Mouse (Mus musculus): ENCODE measurements around the gene Mamdc2. TPM values are rescaled to one million over a fixed set of nuclear protein-coding genes. Genes with fewer than 3 reads are reported as not detected.
A peak's percentile ranks its signal among the peaks of the same experiment; 100 is the strongest.
"Not testable (repeated sequence)": the region's sequence is repeated elsewhere in the genome, so short reads cannot be mapped to it uniquely, and the experiment has no call there.

Gene Mamdc2
- polyA plus RNA-seq, 1 experiment from 2014 or later: 0.89 TPM

DNA sequence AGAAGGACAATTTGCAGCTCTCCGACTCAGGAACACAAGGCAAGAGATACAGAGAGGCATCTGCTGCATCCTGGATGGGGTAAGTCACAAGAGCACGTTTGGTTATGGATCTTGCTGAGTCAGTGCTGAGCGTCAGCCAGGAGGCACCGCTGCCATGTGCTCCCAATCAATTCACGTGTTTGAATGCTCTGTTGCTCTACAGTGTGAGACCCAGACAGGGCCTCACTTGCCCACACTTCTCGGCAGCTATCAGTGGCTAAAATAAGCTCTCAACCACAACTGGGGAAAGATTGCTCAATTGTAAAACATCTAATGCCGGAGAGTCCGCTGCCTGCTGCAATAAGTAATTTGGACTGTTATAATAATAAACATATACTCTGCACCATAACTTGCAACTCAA, 41.5 kb upstream of the Mamdc2 start:
- H3K4me3 ChIP-seq (ENCODE audit: low read depth, low read length): no peak overlapping the region
- H3K9ac ChIP-seq (replicated peaks): no peak overlapping the region
- H3K36me3 ChIP-seq (replicated peaks; ENCODE audit: insufficient read depth, low read length): no peaks in the 10 kb centered on the region
- H3K27ac ChIP-seq (ENCODE audit: low read depth): no peak overlapping the region
- H3K4me1 ChIP-seq (ENCODE audit: insufficient read depth): no peaks in the 10 kb centered on the region
- 15% methylated on average over 8 of the region's 8 CpGs for WGBS (ENCODE audit: insufficient replicate concordance)
- TF ChIP-seq EP300 (IDR thresholded peaks at IDR 0.05; ENCODE audit: low read depth) (no peak), CTCF (IDR thresholded peaks at IDR 0.05; ENCODE audit: low read depth) (no peak)
- no peaks in the 10 kb centered on the region for H3K9me3 ChIP-seq (ENCODE audit: low read length)
- DNase-seq (peak; percentile 16), ATAC-seq (no peak)
- no peak overlapping the region for H3K4me2 ChIP-seq (ENCODE audit: low read depth, low read length)
- no peaks in the 10 kb centered on the region for H3K27me3 ChIP-seq (ENCODE audit: insufficient read depth, low read length)

GRCm38 (mm10) chr19:23487421-23487820, 39.2 kb upstream of the Mamdc2 start:
- H3K9ac ChIP-seq (replicated peaks): no peak overlapping the region
- no peak for DNase-seq
- no peak for ATAC-seq
- H3K27ac ChIP-seq (ENCODE audit: low read depth): no peak overlapping the region
- no peaks in the 10 kb centered on the region for H3K9me3 ChIP-seq (ENCODE audit: low read length)
- H3K27me3 ChIP-seq (ENCODE audit: insufficient read depth, low read length): no peaks in the 10 kb centered on the region
- no peaks in the 10 kb centered on the region for H3K4me1 ChIP-seq (ENCODE audit: insufficient read depth)
- H3K4me2 ChIP-seq (ENCODE audit: low read depth, low read length): no peak overlapping the region
- no peak for TF ChIP-seq EP300 (IDR thresholded peaks at IDR 0.05; ENCODE audit: low read depth)
- TF ChIP-seq CTCF (IDR thresholded peaks at IDR 0.05; ENCODE audit: low read depth): no peak
- 78% methylated on average over 1 of the region's 1 CpGs for WGBS (ENCODE audit: insufficient replicate concordance)
- H3K4me3 ChIP-seq (ENCODE audit: low read depth, low read length): no peak overlapping the region
- no peaks in the 10 kb centered on the region for H3K36me3 ChIP-seq (replicated peaks; ENCODE audit: insufficient read depth, low read length)

GRCm38 (mm10) chr19:23486631-23487270, 38.5 kb upstream of the Mamdc2 start:
- TF ChIP-seq EP300 (IDR thresholded peaks at IDR 0.05; ENCODE audit: low read depth) (no peak), CTCF (IDR thresholded peaks at IDR 0.05; ENCODE audit: low read depth) (no peak)
- 74% methylated on average over 6 of the region's 6 CpGs for WGBS (ENCODE audit: insufficient replicate concordance)
- no peak overlapping the region for H3K9ac ChIP-seq (replicated peaks)
- H3K4me3 ChIP-seq (ENCODE audit: low read depth, low read length): no peak overlapping the region
- H3K4me2 ChIP-seq (ENCODE audit: low read depth, low read length): no peak overlapping the region
- H3K9me3 ChIP-seq (ENCODE audit: low read length): no peaks in the 10 kb centered on the region
- H3K36me3 ChIP-seq (replicated peaks; ENCODE audit: insufficient read depth, low read length): no peaks in the 10 kb centered on the region
- H3K27me3 ChIP-seq (ENCODE audit: insufficient read depth, low read length): no peaks in the 10 kb centered on the region
- H3K4me1 ChIP-seq (ENCODE audit: insufficient read depth): no peaks in the 10 kb centered on the region
- DNase-seq (no peak), ATAC-seq (no peak)
- H3K27ac ChIP-seq (ENCODE audit: low read depth): no peak overlapping the region

DNA sequence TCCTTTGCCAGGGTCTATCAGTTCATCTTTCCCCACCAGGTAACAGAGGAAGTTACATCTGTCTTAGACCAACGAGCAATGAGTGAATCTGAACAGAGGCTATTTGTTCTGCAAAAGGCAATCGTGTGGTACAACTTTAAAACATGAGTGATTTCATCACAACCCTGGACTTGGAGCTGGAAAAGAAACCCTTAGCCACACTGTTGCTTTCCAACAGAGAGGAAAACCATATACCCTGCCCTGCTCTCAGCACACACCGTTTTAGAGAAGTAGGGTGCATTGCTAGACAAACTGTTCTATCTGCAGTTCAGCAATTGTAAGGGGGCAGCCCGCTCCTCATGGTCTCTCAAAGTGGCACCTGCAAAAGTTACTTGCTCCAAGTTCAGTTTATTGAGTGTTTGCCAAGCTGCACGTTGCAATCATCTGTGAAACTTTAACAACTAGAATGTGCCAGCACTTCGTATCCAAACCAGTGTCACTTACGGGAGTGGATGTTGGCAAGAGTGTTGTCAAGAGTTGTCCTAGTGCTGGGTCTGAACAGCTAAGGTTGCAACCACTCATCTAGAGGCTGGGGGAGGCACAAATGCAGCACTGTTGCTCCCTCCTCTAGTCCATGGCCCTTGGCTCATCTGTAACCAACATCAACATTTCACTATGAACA, 37.8 kb upstream of the Mamdc2 start:
- no peak overlapping the region for H3K4me3 ChIP-seq (ENCODE audit: low read depth, low read length)
- H3K36me3 ChIP-seq (replicated peaks; ENCODE audit: insufficient read depth, low read length): no peaks in the 10 kb centered on the region
- ATAC-seq (no peak), DNase-seq (no peak)
- H3K9ac ChIP-seq (replicated peaks): no peak overlapping the region
- H3K4me2 ChIP-seq (ENCODE audit: low read depth, low read length): no peak overlapping the region
- TF ChIP-seq CTCF (IDR thresholded peaks at IDR 0.05; ENCODE audit: low read depth): no peak
- TF ChIP-seq EP300 (IDR thresholded peaks at IDR 0.05; ENCODE audit: low read depth): no peak
- H3K27me3 ChIP-seq (ENCODE audit: insufficient read depth, low read length): no peaks in the 10 kb centered on the region
- 56% methylated on average over 7 of the region's 7 CpGs for WGBS (ENCODE audit: insufficient replicate concordance)
- H3K27ac ChIP-seq (ENCODE audit: low read depth): no peak overlapping the region
- no peaks in the 10 kb centered on the region for H3K4me1 ChIP-seq (ENCODE audit: insufficient read depth)
- H3K9me3 ChIP-seq (ENCODE audit: low read length): no peaks in the 10 kb centered on the region

DNA sequence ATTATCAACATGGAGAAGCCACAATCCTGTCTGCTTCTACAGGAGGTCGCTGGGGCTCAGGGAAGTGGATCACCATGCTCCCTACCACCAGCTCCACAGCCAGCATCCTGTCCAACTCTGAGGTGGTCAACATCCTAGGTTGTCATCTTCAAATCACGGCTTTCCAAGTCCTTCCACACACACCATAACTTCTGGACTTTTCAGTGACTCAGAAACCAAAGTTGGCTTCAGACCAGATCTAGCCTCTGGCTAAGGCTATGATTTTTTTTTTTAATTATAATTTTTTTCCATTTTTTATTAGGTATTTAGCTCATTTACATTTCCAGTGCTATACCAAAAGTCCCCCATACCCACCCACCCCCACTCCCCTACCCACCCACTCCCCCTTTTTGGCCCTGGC, 34.3 kb upstream of the Mamdc2 start:
- DNase-seq; H3K27ac ChIP-seq (ENCODE audit: low read depth); H3K27me3 ChIP-seq (ENCODE audit: insufficient read depth, low read length); H3K36me3 ChIP-seq (replicated peaks; ENCODE audit: insufficient read depth, low read length); H3K4me3 ChIP-seq (ENCODE audit: low read depth, low read length); H3K9ac ChIP-seq (replicated peaks); H3K9me3 ChIP-seq (ENCODE audit: low read length); H3K4me2 ChIP-seq (ENCODE audit: low read depth, low read length); ATAC-seq; H3K4me1 ChIP-seq (ENCODE audit: insufficient read depth): not testable (repeated sequence)
- 67% methylated on average over 2 of the region's 2 CpGs for WGBS (ENCODE audit: insufficient replicate concordance)

GRCm38 (mm10) chr19:23479597-23479967, 31.3 kb upstream of the Mamdc2 start:
- Histone ChIP-seq H3K27ac (ENCODE audit: low read depth) (no peak overlapping the region), H3K4me3 (ENCODE audit: low read depth, low read length) (no peak overlapping the region), H3K27me3 (ENCODE audit: insufficient read depth, low read length) (no peaks in the 10 kb centered on the region), H3K4me2 (ENCODE audit: low read depth, low read length) (no peak overlapping the region), H3K9ac (replicated peaks) (no peak overlapping the region), H3K4me1 (ENCODE audit: insufficient read depth) (no peaks in the 10 kb centered on the region), H3K36me3 (replicated peaks; ENCODE audit: insufficient read depth, low read length) (no peaks in the 10 kb centered on the region), H3K9me3 (ENCODE audit: low read length) (no peaks in the 10 kb centered on the region)
- DNase-seq (no peak), ATAC-seq (no peak)
- TF ChIP-seq CTCF (IDR thresholded peaks at IDR 0.05; ENCODE audit: low read depth): no peak
- no peak for TF ChIP-seq EP300 (IDR thresholded peaks at IDR 0.05; ENCODE audit: low read depth)
